Mouse (Mus musculus): ENCODE data around the gene Speer4f1.
"Not testable (repeated sequence)": the region's sequence is repeated elsewhere in the genome, so short reads cannot be mapped to it uniquely, and the experiment has no call there.

Speer4f1 gene

DNA sequence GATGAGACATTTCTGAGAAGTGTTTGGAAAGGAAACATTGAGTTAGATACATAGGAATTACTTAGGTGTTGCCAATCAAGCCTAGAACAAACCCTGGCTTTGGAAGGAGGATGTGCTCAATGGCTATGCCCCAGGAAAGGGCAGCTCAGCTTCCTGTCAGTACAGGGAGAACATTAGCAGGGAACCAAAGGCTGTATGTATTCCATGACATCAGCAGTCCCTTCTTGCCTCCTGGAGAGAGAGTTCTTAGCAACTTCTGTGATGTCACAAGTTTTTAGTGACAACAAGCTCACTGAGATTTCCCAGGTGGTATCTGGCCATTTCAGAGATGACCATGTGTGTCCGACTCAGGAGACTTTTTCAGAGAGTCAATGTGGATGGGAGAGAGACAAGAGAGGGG, at the start of gene Speer4f1:
Gene Speer4f1, plus strand, starts transcription at position 301 of the 400 bp plus-strand sequence.
- not testable (repeated sequence) for DNase-seq

DNA sequence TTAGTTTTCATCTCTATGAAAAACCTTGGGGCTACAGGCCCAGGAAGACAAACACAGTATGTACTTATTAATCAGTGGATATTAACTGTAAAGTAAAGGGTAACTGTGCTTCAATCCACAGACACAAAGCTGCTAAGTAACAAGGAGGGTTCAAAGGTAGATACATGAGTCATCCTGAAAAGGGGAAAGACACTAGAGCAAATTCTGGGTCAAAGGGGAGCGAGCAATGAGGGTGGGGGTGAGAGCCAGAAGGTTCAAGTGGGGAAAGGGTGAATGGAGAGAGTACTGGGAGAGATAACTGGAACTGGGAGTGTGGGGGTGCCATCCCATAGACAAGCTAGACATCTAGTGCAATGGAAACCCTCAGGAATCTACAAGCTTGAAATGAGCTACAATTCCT, 49.0 kb upstream of the Speer4f1 start:
- no peak for DNase-seq

DNA sequence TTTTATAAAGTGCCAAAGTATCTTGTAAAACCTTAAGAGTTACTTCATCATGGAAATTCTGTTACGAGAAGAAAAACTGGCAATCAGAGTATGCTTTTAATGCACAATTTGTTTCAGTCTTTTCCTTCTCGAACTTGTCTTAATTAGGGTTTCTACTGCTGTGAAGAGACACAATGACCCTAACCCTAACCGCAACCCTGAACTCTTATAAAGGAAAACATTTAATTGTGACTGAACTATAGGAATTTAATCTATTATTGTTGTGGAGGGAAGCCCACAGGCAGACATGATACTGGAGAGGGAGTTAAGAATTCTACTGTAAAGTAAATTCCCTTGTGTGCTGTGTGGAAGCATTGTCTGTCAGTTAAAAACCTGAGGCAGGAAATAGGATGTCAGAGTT, 41.2 kb upstream of the Speer4f1 start:
- no peak for DNase-seq

DNA sequence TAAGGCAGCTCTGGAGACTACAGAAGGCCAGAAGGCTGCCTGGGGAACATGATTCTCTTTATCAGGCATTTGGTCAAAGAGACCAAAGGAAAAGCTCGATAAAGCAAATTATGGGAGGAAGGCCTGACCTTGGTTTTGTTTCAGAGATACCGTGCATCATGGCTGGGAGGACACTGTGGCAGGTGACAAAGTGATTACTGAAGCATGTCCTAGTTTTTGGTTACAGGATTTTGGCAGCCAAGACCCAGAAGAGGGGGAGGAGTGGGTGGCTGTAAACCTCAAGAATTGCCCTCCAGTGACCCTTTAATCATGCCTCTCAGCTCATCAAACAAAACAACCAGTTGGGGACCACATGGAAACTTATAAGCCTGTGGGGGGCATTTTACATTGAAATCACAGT, 39.7 kb upstream of the Speer4f1 start:
- no peak for DNase-seq

DNA sequence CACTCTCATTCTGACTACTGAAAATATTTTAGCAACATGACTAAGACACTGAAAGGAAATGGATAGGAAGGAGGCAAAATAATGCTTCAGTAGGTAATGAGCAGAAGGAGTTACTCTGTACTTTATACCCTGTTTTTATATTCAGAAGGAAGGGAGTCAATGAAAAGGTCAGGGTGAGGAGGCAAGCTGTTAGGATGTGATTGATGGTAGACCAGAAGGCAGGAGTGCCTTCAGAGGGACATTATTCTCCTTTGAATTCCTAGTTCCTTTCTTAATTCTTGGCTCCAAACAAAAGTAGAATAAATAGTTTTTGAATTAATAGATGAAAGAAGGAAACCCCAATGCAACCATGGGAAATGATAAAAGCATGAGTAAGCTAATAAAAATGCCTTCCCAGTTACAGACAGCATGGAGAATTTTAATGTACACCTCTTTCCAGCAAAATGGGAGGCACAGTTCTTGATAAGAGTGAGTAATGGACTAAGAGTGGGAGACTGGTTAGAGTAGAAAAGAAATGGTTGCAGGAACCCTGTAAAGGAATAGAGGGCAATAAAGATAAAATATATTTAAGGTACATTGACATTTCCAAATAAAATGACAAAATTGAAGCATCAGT, 36.3 kb upstream of the Speer4f1 start:
- DNase-seq: no peak

DNA sequence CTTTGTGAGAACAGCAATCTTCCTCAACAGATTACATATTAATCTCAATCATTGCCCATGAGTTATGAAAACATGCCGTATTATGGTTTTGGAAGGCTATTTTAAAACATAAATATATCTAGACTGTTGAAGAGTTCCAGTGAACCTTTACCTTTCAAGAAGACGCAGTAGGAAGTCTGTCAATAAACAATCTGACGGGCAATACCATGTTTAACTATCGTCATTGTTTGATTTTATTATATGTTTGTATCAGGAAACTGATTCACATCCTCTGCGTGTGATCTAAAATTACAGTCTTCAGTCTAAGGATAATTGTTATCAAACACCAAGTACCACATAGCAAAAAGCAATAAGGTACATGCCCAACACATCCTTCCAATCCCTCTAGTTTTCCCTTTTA, 21.8 kb upstream of the Speer4f1 start:
- DNase-seq: no peak

DNA sequence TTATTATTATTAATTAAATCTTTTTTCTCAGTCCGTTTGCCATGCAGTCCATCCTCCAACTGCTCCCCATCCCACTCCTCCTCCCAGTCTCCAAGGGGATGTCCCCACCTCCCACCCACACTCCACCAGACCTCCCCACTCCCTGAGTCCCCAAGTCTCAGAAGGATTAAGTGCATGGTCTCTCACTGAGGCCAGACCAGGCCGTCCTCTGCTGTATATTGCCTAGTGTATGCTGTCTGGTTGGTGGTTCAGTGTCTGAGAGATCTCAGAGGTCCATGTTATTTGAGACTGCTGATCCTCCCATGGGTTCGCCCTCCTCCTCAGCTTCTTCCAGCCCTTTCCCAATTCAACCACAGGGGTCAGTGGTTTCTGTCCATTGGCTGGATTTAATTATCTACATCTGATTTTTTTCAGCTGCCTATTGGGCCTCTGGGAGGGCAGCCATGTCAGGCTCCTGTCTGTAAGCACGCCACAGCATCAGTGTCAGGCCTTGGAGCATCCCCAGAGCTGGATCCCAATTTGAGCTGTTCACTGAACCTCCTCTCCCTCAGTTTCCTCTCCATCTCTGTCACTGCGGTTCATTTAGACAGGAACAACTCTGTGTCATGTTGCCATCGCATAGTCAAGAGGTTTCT, 20.8 kb upstream of the Speer4f1 start:
- no peak for DNase-seq

DNA sequence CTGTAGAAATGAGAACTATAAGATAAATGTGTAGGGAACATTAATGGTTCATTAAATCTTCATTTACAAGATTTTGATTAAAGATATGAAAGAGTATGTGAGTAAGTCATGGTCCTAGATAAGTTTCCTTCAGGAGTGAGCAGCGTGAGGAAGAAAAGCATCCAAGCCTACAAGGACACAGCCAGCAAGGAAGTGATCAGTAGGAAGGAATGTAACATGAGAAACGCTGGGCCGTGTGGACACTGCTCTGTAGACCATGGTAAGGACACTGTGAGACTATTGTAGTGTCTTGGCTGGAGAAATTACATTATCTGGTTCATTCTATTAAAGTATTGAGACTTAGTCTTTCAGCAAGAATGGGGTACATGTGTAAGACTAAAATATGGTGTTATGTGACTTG, 19.2 kb upstream of the Speer4f1 start:
- no peak for DNase-seq

DNA sequence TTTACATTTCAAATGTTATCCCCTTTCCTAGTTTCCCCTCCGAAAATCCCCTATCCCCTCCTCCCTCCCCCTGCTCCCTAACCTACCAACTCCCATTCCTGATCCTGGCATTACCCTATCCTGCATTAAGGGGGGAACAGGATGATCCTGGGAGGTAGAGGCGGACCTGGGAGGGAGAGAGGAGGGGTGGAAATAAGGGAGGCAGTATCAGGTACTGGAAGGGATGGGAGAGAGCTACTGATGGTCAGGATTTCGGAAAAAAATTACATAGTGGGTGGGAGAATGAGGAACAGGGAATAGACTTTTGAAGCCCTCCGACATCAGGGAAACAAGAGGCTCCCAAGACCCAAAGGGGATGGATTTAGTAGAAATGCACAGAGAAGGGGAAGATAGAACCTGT, 7.8 kb upstream of the Speer4f1 start:
- DNase-seq: not testable (repeated sequence)

DNA sequence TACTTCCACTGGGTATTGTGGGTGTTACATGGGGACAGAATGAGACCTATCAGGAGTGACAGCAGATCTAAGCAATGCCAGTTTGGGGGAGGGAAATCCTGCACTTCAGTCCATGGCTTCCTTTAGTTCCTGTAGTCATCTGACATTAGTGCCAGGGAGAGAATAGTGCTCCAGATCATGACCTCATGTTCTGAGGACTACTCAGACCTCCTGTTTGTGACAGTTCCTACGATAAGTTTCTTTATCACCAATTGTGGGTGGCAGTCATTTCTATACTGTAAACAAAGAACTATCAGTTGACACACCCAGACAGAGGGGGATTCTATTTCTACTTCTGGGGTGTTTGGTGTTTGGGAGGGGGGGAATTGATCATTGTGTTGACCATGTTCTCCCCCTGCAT, 578 bp downstream of the Speer4f1 start:
- no peak for DNase-seq

DNA sequence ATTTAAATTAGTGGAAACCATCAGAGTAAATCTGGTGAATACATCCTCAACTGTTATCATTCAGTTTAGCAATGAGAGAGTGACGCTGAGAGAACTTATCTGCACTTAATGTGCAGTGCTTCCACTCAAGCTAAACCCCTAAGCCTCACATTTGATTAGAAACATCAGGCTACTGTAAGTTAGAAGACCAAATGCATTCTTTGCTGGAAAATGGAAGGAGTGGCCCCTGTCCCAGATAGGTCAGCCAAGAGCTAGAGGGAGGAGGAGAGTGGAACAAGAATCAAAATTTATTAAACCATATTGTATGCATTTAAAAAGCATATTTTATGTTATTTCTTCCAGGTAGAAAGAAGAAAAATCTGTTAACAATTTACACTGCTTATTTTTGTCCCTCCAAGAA, 14.0 kb downstream of the Speer4f1 start:
- DNase-seq: no peak

DNA sequence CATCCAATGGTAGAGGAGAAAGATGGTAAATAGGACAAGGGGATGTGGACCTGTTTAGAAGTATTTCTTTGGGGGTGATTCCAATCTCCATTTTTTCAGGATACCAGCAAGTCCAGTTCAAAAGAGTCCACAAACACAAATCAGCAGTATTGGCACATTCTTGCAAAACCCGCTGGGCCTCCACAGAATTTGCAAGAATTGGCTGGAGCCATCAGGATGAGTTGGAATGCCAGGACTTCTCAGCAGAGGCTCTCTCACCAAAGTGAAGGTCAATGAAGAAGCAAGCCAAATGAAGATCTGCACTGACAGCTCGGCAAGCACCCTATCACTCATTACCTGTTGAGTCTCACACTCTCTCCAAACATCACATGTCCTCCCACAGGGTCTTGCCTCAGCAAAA, 19.7 kb downstream of the Speer4f1 start:
- DNase-seq: no peak

DNA sequence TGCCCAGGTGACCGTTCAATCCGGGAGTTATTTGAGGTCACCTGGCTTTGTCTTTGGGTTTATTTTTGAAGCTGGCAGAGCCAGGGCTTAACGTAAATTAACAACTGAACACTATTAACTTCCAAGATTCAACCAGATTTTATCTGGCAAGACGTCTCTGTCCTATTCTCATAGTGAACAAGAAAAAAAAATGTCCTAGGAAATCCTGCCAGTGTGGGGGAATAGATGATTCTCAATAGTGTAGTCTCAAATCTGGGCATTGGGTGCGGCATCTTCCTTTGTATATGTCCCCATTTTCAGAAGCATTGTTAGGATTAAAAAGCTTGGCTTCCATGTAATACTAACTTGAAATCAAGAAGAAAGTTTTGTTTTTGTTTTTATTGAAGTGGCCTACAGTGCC, 20.8 kb downstream of the Speer4f1 start:
- DNase-seq: no peak

DNA sequence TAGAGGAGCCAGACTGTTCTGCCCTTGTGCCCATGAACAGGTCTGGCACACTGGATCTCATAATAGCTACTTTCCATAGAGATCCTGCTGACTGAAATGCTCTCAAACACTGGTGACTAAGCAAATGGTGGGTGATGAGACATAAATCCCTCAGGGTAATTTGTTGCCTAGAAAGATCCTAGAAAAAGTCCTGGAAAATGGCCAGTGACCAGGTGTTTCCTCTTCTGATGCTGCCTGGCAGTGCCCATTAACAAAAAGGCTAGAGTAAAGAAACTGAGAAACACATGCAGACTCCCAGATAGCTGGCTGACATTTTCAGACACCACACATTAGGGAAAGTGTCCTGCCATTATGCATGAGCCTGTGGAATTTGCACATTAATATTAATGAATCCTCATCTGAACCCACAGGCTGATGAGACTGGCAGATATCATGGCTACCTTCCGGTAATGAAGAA, 24.0 kb downstream of the Speer4f1 start:
- no peak for DNase-seq

DNA sequence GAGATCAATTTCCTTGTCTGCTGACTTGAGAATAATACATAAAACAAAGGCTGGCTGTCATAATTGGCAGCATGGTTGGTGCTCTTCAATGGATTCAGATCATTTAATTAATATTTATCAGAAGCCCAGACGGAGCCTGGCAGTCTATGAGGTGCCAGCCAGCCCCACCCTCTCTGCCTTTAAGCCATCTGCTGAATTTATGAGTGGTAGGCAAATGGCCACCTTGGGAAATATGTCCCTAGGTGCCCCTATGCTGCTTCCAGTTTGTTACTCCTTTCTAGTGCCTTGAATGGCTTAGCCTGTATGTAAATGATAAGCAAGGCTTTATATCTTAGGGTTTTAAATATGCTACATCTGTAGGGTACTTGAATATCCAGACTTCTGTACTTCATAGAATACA, 25.0 kb downstream of the Speer4f1 start:
- DNase-seq: no peak

DNA sequence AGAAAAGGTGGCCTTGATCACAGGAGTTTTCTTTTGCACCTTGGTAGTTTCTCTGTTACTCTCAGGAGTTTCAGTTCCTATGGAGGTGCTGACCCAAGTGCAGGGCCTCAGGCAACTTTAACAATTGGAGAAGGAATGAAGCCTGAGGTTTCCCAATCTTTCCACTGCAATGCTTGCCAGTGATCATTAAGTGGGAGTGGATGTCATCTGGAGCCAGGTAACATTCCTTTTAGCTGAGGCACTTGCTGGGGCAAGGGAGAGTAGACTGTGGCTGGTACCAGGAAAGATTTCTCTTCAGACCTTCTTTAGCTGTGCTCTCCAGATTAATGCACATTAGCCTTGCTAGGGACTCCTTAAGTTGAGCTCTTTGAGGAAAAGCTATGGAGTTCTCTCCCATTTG, 29.6 kb downstream of the Speer4f1 start:
- no peak for DNase-seq

DNA sequence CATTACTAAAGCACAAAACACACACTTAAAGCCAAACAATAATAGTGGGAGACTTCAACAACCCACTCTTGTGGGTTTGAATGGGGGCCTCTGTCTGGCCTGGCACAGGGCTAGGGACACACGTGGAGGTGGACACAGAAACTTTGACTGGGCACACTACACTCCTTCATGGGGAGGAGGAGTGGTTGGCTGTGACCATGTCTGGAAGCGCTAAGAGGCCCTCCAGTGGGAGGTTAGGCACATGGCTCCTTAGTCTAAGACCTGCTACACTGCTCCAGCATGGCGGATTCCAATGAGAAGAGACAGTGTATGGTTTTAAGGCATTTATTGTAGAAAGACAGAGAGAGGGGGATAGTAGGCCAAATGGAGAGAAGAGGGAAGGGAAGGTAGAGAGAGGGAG, 32.1 kb downstream of the Speer4f1 start:
- no peak for DNase-seq

Data from layer of hippocampus, adult 9-11 months (tissue).